Mouse (Mus musculus) right cerebral cortex, adult 18-20 months (tissue): ENCODE data around the gene Macrod1.

Source experiments
- DNase-seq: peaks from one replicate; pipeline ENCODE4 v3.0.0; 2022; ENCODE audit warnings: mixed read lengths

Gene Macrod1

GRCm38 (mm10) chr19:7205753-7206736, 149.4 kb downstream of the Macrod1 start, which contains the start of gene Otub1:
Gene Otub1, minus strand, starts transcription at chr19:7206316.
- DNase-seq, result peak; percentile 94

GRCm38 (mm10) chr19:7209907-7210646, 153.5 kb downstream of the Macrod1 start:
- no peak for DNase-seq

GRCm38 (mm10) chr19:7212216-7212615, 155.6 kb downstream of the Macrod1 start:
- DNase-seq, result no peak

- DNase-seq, result no peak
Observed at GRCm38 (mm10) chr19:7213010-7213409, 156.4 kb downstream of the Macrod1 start.

- DNase-seq, result no peak
Observed at GRCm38 (mm10) chr19:7214484-7214883, 157.9 kb downstream of the Macrod1 start.

- DNase-seq, result peak; percentile 98
Observed at GRCm38 (mm10) chr19:7217162-7217925, 160.7 kb downstream of the Macrod1 start, which contains the start of gene Cox8a. Gene Cox8a, minus strand, starts transcription at chr19:7217616.

- DNase-seq, result no peak
Observed at GRCm38 (mm10) chr19:7217926-7218267, 161.3 kb downstream of the Macrod1 start.

- DNase-seq, result no peak
Observed at GRCm38 (mm10) chr19:7218753-7219152, 162.1 kb downstream of the Macrod1 start.

GRCm38 (mm10) chr19:7222196-7222595, 165.6 kb downstream of the Macrod1 start:
- no peak for DNase-seq

- DNase-seq, result no peak
Observed at GRCm38 (mm10) chr19:7223488-7223887, 166.9 kb downstream of the Macrod1 start.

GRCm38 (mm10) chr19:7224253-7224652, 167.6 kb downstream of the Macrod1 start:
- no peak for DNase-seq

GRCm38 (mm10) chr19:7225096-7225690, 168.6 kb downstream of the Macrod1 start:
- DNase-seq, result no peak

GRCm38 (mm10) chr19:7226511-7226914, 169.9 kb downstream of the Macrod1 start:
- no peak for DNase-seq

- peak; percentile 87 for DNase-seq
Observed at GRCm38 (mm10) chr19:7234537-7235221, 178.1 kb downstream of the Macrod1 start.

GRCm38 (mm10) chr19:7235461-7235860, 178.9 kb downstream of the Macrod1 start:
- DNase-seq, result no peak

GRCm38 (mm10) chr19:7236011-7236410, 179.4 kb downstream of the Macrod1 start:
- DNase-seq, result no peak

GRCm38 (mm10) chr19:7236742-7237141, 180.1 kb downstream of the Macrod1 start:
- DNase-seq, result no peak

- DNase-seq, result no peak
Observed at GRCm38 (mm10) chr19:7239574-7239973, 183.0 kb downstream of the Macrod1 start.

GRCm38 (mm10) chr19:7240291-7240690, 183.7 kb downstream of the Macrod1 start:
- no peak for DNase-seq

- DNase-seq, result peak; percentile 94
Observed at GRCm38 (mm10) chr19:7240782-7241690, 184.4 kb downstream of the Macrod1 start, which contains the start of gene Naa40. Gene Naa40, minus strand, starts transcription at chr19:7241183.

- DNase-seq, result no peak
Observed at GRCm38 (mm10) chr19:7246021-7246420, 189.4 kb downstream of the Macrod1 start.
